Mouse (Mus musculus) right cerebral cortex, postnatal 10 days (tissue): ENCODE data around the gene Trim40.

Source experiments
- DNase-seq, 2 experiments: peaks; one replicate each; pipeline ENCODE4 v3.0.0; 2021; ENCODE audit warnings: low spot score in 2 of 2

The Trim40 gene

DNA sequence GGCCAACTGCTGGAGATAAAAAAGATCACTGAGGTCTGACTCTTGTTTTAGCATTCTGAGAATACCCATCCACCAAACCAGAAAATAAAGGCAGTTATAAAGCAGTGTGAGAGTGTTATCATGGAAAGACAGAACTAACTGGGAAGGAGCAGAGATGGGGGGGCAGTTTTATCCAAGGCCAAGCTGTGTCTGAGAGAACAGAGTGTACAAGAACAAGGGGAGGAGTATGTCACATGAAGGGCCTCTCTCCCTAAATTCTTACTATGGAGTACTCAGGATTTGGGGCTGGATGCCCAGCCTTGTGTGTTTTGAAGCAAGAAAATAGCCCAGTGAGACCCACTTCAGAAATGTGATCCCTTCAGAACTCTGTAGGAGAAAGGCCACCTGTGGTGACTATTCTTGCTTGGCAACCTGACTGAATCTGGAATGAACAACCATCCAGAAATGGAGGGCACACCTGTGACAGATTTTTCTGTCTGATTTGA is 48.9 kb downstream of the Trim40 start:
- no peak for DNase-seq

DNA sequence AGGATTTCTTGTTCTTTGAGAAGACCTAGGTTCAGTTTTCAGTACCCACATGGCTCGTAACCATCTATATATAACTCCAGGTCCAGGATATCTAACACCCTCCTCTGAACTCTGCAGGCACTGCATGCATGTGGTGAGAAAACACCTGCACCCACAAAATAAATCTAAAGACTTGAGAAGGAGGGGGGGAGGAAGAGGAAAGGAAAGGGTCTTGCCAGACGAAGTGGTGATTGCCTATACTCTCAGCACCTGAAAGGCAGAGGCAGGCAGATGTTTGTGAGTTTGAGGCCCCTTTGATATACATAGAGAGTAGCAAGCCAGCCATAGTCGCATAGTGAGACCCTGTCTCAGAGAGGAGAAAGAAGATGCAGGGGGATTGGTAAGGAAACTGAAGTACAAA is 50.0 kb downstream of the Trim40 start:
- no peak for DNase-seq

DNA sequence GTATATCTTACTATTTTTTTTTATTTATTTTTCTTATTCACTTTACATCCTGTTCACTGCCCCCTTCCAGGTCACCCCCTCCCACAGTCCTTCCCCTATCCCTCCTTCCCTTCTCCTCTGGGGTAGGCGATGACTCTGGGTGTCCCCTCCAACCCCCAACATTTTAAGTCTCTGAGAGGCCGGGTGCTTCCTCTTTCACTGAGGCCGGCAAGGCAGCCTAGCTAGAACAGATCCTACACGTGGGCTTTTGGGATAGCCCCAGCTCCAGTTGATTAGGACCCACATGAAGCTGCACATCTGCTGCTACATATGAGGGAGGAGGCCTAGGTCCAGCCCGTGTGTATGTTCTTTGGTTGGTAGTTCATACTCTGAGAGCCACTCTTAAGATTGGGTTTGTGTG is 50.9 kb downstream of the Trim40 start:
- DNase-seq: no peak

DNA sequence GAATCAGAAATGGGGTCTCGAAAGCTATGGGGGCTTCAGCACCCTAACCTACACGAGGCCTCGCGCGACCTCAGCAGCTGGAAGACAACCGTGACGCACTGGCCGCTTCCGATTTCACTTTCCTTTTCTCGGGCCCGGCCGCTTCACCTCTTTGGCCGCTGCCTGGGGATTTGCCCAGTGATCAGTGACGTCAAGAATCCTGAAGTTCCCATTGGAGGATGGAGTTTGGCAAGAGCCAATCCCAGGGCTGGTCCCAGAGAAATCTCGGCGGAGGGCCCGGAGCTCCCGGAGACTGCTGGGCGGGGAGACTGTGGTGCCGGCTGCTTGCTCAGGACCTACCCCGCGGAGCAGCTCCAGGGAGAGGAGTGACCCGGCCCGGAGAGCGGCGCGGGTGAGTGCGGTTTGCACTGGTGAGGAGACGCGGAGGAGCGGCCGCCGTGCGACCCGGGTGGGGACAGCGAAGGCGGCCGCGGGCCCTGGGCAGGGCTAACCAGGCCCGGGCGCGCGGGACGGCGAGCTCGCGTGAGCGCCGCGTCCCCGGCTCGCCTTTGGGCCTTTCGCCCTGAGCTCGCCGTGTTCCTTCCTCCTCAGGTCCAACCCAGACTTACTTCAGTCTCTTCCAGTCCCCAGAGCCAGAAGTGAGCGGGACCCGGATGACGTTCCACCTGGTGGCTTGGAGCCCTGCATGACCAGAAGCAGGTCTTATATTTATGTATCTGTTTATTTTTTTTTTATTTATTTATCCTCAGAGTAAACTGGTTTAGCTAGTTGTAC is 52.9 kb downstream of the Trim40 start, which contains the start of gene Trim26:
Trim26 (plus strand) TSS at position 261 of the 774 bp plus-strand sequence.
- DNase-seq: peak; percentile 97 to 98

DNA sequence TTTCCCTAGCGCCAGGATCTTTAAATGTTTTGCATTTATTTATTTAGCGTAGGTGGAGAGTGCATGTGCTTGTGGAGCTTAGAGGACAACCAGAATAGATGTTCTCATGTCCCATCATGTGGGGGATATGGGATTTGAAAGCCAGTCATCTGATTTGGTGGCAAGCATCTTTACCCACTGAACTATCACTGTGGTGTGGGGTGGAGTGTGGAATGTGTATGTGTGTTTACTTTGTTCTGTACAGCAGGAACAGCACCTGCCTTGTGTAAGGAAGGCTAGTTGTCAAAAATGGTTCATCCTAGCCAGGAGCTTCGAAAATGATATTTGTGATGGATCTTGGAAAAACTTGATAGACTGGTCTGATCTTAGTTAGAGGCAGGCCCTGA is 53.5 kb downstream of the Trim40 start:
- no peak for DNase-seq

DNA sequence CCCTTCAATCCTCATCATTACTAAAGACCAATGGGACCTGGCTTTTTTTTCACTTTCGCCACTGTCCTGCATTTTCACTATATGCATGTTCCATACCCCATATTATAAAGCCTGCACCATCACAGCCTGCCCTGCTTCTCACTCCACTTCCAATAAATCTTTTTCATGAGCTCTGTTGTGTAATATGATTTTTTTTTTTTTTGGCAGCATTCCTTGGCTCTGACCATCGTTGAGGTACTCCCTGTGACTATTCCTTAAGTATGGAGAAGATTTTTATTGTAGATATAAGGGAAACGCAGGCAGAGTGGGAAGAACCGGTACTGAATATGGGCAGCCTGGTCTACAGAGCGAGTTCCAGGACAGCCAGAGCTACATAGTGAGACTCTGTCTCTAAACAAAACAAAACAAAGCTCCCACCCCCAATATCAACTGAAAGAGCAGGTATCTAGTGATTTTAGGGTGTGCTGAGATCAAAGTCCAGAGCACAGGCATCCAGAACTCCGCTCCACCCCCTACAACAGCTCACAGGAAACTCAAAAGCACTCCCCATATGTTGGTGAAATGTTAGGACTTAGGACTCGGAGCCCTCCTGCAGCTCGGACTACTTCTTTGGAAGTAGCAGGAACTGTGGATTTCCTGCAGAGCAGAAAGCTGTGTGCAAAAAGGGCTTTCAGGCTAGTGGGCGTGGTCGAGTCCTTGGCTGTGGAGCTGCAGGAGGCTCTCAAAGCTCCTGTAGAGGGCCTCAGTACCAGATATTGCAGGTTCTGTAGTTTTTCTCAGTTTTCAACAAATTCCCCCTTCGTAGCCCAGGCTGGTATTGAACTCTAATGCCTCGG is 54.1 kb downstream of the Trim40 start:
- DNase-seq: peak; percentile 65 to 70

DNA sequence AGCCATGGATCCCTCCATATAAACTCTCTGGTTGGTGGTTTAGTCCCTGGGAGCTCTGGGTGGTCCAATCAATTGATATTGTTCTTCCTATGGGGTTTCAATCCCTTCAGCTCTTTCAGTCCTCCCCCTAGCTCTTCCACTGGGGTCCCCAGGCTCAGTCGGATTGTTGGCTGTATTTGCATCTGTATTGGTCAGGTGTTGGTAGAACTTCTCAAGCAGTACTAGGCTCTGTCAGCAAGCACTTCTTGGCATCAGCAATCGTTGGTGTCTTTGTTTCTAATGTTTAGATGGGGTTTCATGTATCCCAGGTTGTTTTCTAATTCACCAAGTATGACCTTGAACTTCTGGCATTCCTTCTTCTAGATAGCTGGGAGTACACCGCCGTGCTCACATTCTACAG is 57.2 kb downstream of the Trim40 start:
- no peak for DNase-seq
